23 mouse cellular contexts compared by ENCODE assay signal in genomic region chr3:84708469-84708868, GRCm38 (mm10). TPM values are rescaled to one million over a fixed set of nuclear protein-coding genes. Genes with fewer than 3 reads are reported as not detected.
A peak's percentile ranks its signal among the peaks of the same experiment; 100 is the strongest.
DNase-seq lines count a peak whose midpoint lies in the region; ATAC-seq and TF ChIP-seq lines count a peak whose summit lies in the region.
"Had no signal": no experiment of that assay in that cellular context is flagged by ENCODE, and none has a peak within 500 bp of the region (broad histone marks: within the 10 kb centered on the region; RNA-seq: fewer than 3 reads in every experiment).

No protein-coding gene starts in this region.

- no peak overlapping the region for H3K9ac ChIP-seq in heart, postnatal 0 days (replicated peaks; ENCODE audit: low read depth, low read length)
- no peak overlapping the region for H3K9ac ChIP-seq in hindbrain, embryonic 11.5 days (ENCODE audit: low read depth, low read length)
- H3K9ac ChIP-seq: embryonic facial prominence, embryonic 13.5 days; hindbrain, embryonic 13.5 days had no signal

- H3K36me3 ChIP-seq in heart, postnatal 0 days (replicated peaks; ENCODE audit: control insufficient read depth, insufficient read depth, low read length): no peaks in the 10 kb centered on the region
- no peaks in the 10 kb centered on the region for H3K36me3 ChIP-seq in hindbrain, embryonic 11.5 days (ENCODE audit: control insufficient read depth, insufficient read depth, low read length)
- H3K36me3 ChIP-seq: embryonic facial prominence, embryonic 13.5 days; hindbrain, embryonic 13.5 days had no signal

- 28% methylated on average over 10 of the region's 10 CpGs for WGBS in heart, postnatal 0 days
- 86% methylated on average over 10 of the region's 10 CpGs for WGBS in hindbrain, embryonic 11.5 days

- H3K4me3 ChIP-seq in heart, postnatal 0 days (ENCODE audit: low read depth, low read length): no peak overlapping the region
- no peak overlapping the region for H3K4me3 ChIP-seq in hindbrain, embryonic 11.5 days (ENCODE audit: low read depth, low read length)
- H3K4me3 ChIP-seq: embryonic facial prominence, embryonic 13.5 days; hindbrain, embryonic 13.5 days; left cerebral cortex, adult 2 months had no signal

- peak; percentile 20 for DNase-seq in lung, postnatal 10 days
- no peak for DNase-seq in lung, postnatal 25 days (ENCODE audit: low spot score)
- DNase-seq in heart, adult 8-10 months (ENCODE audit: low spot score): peak; percentile 40
- peak; percentile 61 for DNase-seq in heart, postnatal 0 days (ENCODE audit: low spot score)
- DNase-seq in hindbrain, embryonic 11.5 days (ENCODE audit: low spot score): no peak
- no peak for DNase-seq in layer of hippocampus, postnatal 36 days
- DNase-seq in urinary bladder, postnatal 36 days (ENCODE audit: low spot score in 2 of 2): no peak
- DNase-seq: adrenal gland, adult 8-10 months; B cell, adult 2 months; cerebellum, postnatal 10 days; kidney, postnatal 36 days; left cerebral cortex, postnatal 4 days; liver; retina, postnatal 1 day had no signal

- ATAC-seq in heart, postnatal 0 days (ENCODE audit: insufficient read depth, low read depth): peak; percentile 93
- no peak for ATAC-seq in hindbrain, embryonic 11.5 days (ENCODE audit: low FRiP score)
- ATAC-seq in megakaryocyte-erythroid progenitor cell, adult 5-6 weeks (replicated peaks; ENCODE audit: low FRiP score, low TSS enrichment, poor library complexity, severe bottlenecking): no peak
- ATAC-seq: forebrain, embryonic 16.5 days; intestine, embryonic 16.5 days; lung, postnatal 0 days; midbrain, embryonic 16.5 days; Patski had no signal

- TF ChIP-seq EP300 in heart, postnatal 0 days (IDR thresholded peaks at IDR 0.05; ENCODE audit: low read depth): peak; percentile 39; the same call in 1 of the 2 replicates

- no peak overlapping the region for H3K27ac ChIP-seq in heart, postnatal 0 days (ENCODE audit: low read depth)
- H3K27ac ChIP-seq in hindbrain, embryonic 11.5 days (ENCODE audit: low read depth, low read length): no peak overlapping the region
- H3K27ac ChIP-seq: embryonic facial prominence, embryonic 13.5 days; hindbrain, embryonic 13.5 days; left cerebral cortex, adult 2 months had no signal

- H3K4me2 ChIP-seq in heart, postnatal 0 days (ENCODE audit: low read depth, low read length): no peak overlapping the region
- no peak overlapping the region for H3K4me2 ChIP-seq in hindbrain, embryonic 11.5 days (replicated peaks; ENCODE audit: low read depth, low read length)
- H3K4me2 ChIP-seq: embryonic facial prominence, embryonic 13.5 days; hindbrain, embryonic 13.5 days had no signal

- no peak for TF ChIP-seq CTCF in heart, postnatal 0 days (IDR thresholded peaks at IDR 0.05; ENCODE audit: low read depth)

- no peaks in the 10 kb centered on the region for H3K27me3 ChIP-seq in heart, postnatal 0 days (ENCODE audit: control insufficient read depth, insufficient read depth, low read length)
- H3K27me3 ChIP-seq in hindbrain, embryonic 11.5 days (ENCODE audit: control insufficient read depth, insufficient read depth, low read length): no peaks in the 10 kb centered on the region
- H3K27me3 ChIP-seq: hindbrain, embryonic 13.5 days; Patski had no signal

- no peaks in the 10 kb centered on the region for H3K4me1 ChIP-seq in heart, postnatal 0 days (ENCODE audit: control insufficient read depth, insufficient read depth)
- no peaks in the 10 kb centered on the region for H3K4me1 ChIP-seq in hindbrain, embryonic 11.5 days (replicated peaks; ENCODE audit: control insufficient read depth, insufficient read depth, low read length)
- H3K4me1 ChIP-seq: hindbrain, embryonic 13.5 days had no signal

- H3K9me3 ChIP-seq in heart, postnatal 0 days (replicated peaks; ENCODE audit: control insufficient read depth, low read length): peaks cover 5% of the 10 kb centered on the region; the same call in 1 of the 2 replicates
- H3K9me3 ChIP-seq in hindbrain, embryonic 11.5 days (ENCODE audit: control insufficient read depth, low read length): no peaks in the 10 kb centered on the region
- H3K9me3 ChIP-seq: embryonic facial prominence, embryonic 13.5 days; hindbrain, embryonic 13.5 days had no signal

RNA-seq across cellular contexts. Expression of gene Tmem154, which starts 42.5 kb away (rescaled TPM):
- 1 to 10 TPM in 3 of 4 experiments, under 1 TPM in 1; 0.97 to 3.3 (median 2.9) TPM for total RNA-seq in heart, adult 8-10 months (2022)
- total RNA-seq in heart, postnatal 0 days (2014; rRNA removed; ENCODE audit: low replicate concordance): 0.57 and 1.7 TPM in 2 replicates
- 0.89 and 1.2 TPM in 2 replicates for polyA plus RNA-seq in heart, postnatal 0 days (2015; fragmentation: Nextera tagmentation; extraction: Ambion mirVana)
- polyA plus RNA-seq in hindbrain, embryonic 11.5 days (2014; fragmentation: Nextera tagmentation; extraction: Ambion mirVana): 0.32 and 0.61 TPM in 2 replicates
- total RNA-seq in layer of hippocampus, postnatal 36 days (2021): under 1 TPM; 0.25 to 0.35 TPM
- total RNA-seq in megakaryocyte-erythroid progenitor cell, adult 5-6 weeks (2014; fragmentation: Nextera tagmentation): 0.47 and 1.2 TPM in 2 replicates
- total RNA-seq in megakaryocyte-erythroid progenitor cell, adult 5-6 weeks (2017): 0.19 and 20.9 TPM in 2 replicates

Comparison
In these comparisons a context has a peak if more than half of its experiments do, and no peak if none do; other contexts are left out.
1. DNase-seq: peak in lung, postnatal 10 days (single experiment), heart, adult 8-10 months (single experiment) and heart, postnatal 0 days (single experiment); none in lung, postnatal 25 days (single experiment), hindbrain, embryonic 11.5 days (single experiment), layer of hippocampus, postnatal 36 days (0 of 2) and urinary bladder, postnatal 36 days (0 of 2).